Mouse (Mus musculus): ENCODE results near the gene Samd5.

- TF ChIP-seq POLR2A (IDR thresholded peaks at IDR 0.05; ENCODE audit: low read depth, low read length) (no peak), CTCF (conservative IDR thresholded peaks at IDR 0.05; ENCODE audit: insufficient read depth, insufficient read length, low read depth, low read length) (no peak)
Observed at GRCm38 (mm10) chr10:9625356-9625755, 49.7 kb downstream of the Samd5 start.

Data from kidney, adult 2 months (tissue).